Mouse (Mus musculus) macrophage (primary cell): ENCODE data around the gene Rcor2. TPM values are rescaled to one million over a fixed set of nuclear protein-coding genes. Genes with fewer than 3 reads are reported as not detected.

Experiments
- H3K27ac ChIP-seq: fragments of 350-480 bp; formaldehyde crosslinking; 2 replicates; pipeline ENCODE4 v1.9.0; 2021
- H3K36me3 ChIP-seq: fragments of 350-480 bp; formaldehyde crosslinking; 2 replicates; pipeline ENCODE4 v1.9.0; 2021; ENCODE audit errors: inconsistent target
- H3K4me3 ChIP-seq: fragments of 350-480 bp; formaldehyde crosslinking; 2 replicates; pipeline ENCODE4 v1.9.0; 2021; ENCODE audit errors: inconsistent target
- H3K79me2 ChIP-seq: fragments of 350-480 bp; formaldehyde crosslinking; 2 replicates; pipeline ENCODE4 v1.9.0; 2021; ENCODE audit errors: inconsistent target
- WGBS: methylation state at CpG from one replicate; pipeline ENCODE4 v1.1.7; 2026; ENCODE audit warnings: inconsistent platforms; ENCODE audit not compliant: missing documents; 5-methylcytosine and 5-hydroxymethylcytosine counted together
- polyA plus RNA-seq: library from polyadenylated mRNA; stranded (reverse); fragments of 250-400 nt; gene quantifications from 3 replicates; pipeline ENCODE4 v1.2.4, GENCODE M21; 2018; ENCODE audit warnings: inconsistent platforms

The Rcor2 gene
- polyA plus RNA-seq, 1 experiment from 2014 or later: 0.52 TPM

- peak within 1 kb of the TSS; percentile 76 for H3K27ac ChIP-seq
- peaks cover 46% of the 10 kb centered on the region for H3K79me2 ChIP-seq
- no peaks in the 10 kb centered on the region; the same call in 1 of the 2 replicates for H3K36me3 ChIP-seq
- peak within 1 kb of the TSS; percentile 86 for H3K4me3 ChIP-seq
- WGBS: under 1% methylated on average over 78 of the region's 80 CpGs
Measured at GRCm38 (mm10) chr19:7240782-7241690, 26.1 kb upstream of the Rcor2 start, which contains the start of gene Naa40. Naa40 (minus strand) TSS chr19:7241183.

- H3K36me3 ChIP-seq: no peaks in the 10 kb centered on the region
- no peak overlapping the region for H3K4me3 ChIP-seq
- 93% methylated on average over 3 of the region's 3 CpGs for WGBS
- no peaks in the 10 kb centered on the region for H3K79me2 ChIP-seq
- no peak overlapping the region for H3K27ac ChIP-seq
Measured at GRCm38 (mm10) chr19:7246021-7246420, 21.1 kb upstream of the Rcor2 start.

GRCm38 (mm10) chr19:7257881-7258280 is 9.2 kb upstream of the Rcor2 start:
- no peak overlapping the region for H3K27ac ChIP-seq
- H3K4me3 ChIP-seq: no peak overlapping the region
- H3K36me3 ChIP-seq: no peaks in the 10 kb centered on the region
- H3K79me2 ChIP-seq: no peaks in the 10 kb centered on the region
- 90% methylated on average over 5 of the region's 5 CpGs for WGBS

- Histone ChIP-seq H3K27ac (no peak overlapping the region), H3K4me3 (no peak overlapping the region), H3K79me2 (no peaks in the 10 kb centered on the region), H3K36me3 (no peaks in the 10 kb centered on the region)
- 100% methylated on average over 1 of the region's 1 CpGs for WGBS
Measured at GRCm38 (mm10) chr19:7261476-7261875, 5.6 kb upstream of the Rcor2 start.

GRCm38 (mm10) chr19:7261964-7262363 is 5.2 kb upstream of the Rcor2 start:
- 100% methylated on average over 3 of the region's 3 CpGs for WGBS
- Histone ChIP-seq H3K36me3 (no peaks in the 10 kb centered on the region), H3K27ac (no peak overlapping the region), H3K4me3 (no peak overlapping the region), H3K79me2 (no peaks in the 10 kb centered on the region)

GRCm38 (mm10) chr19:7262592-7262991 is 4.5 kb upstream of the Rcor2 start:
- 90% methylated on average over 1 of the region's 1 CpGs for WGBS
- Histone ChIP-seq H3K4me3 (no peak overlapping the region), H3K79me2 (no peaks in the 10 kb centered on the region), H3K36me3 (no peaks in the 10 kb centered on the region), H3K27ac (no peak overlapping the region)

GRCm38 (mm10) chr19:7264088-7264765 is 2.9 kb upstream of the Rcor2 start:
- H3K27ac ChIP-seq: no peak overlapping the region
- 26% methylated on average over 9 of the region's 9 CpGs for WGBS

GRCm38 (mm10) chr19:7264766-7265331 is 2.3 kb upstream of the Rcor2 start:
- H3K36me3 ChIP-seq: no peaks in the 10 kb centered on the region
- no peak overlapping the region for H3K4me3 ChIP-seq
- WGBS: 76% methylated on average over 6 of the region's 6 CpGs
- no peak overlapping the region for H3K27ac ChIP-seq
- H3K79me2 ChIP-seq: no peaks in the 10 kb centered on the region

More at GRCm38 (mm10) chr19:7264088-7264765, 2.9 kb upstream of the Rcor2 start:
- H3K4me3 ChIP-seq: no peak overlapping the region
- H3K79me2 ChIP-seq: no peaks in the 10 kb centered on the region
- H3K36me3 ChIP-seq: no peaks in the 10 kb centered on the region

- H3K4me3 ChIP-seq: no peak overlapping the region
- 74% methylated on average over 14 of the region's 14 CpGs for WGBS
- no peaks in the 10 kb centered on the region for H3K79me2 ChIP-seq
- no peak overlapping the region for H3K27ac ChIP-seq
- H3K36me3 ChIP-seq: no peaks in the 10 kb centered on the region
Measured at GRCm38 (mm10) chr19:7265478-7266191, 1.5 kb upstream of the Rcor2 start.

GRCm38 (mm10) chr19:7266421-7266831 is 699 bp upstream of the Rcor2 start:
- WGBS: 58% methylated on average over 4 of the region's 4 CpGs
- Histone ChIP-seq H3K27ac (no peak overlapping the region), H3K36me3 (no peaks in the 10 kb centered on the region), H3K4me3 (no peak overlapping the region), H3K79me2 (no peaks in the 10 kb centered on the region)

GRCm38 (mm10) chr19:7267781-7268721 is 926 bp downstream of the Rcor2 start:
- H3K27ac ChIP-seq: no peak overlapping the region
- under 1% methylated on average over 86 of the region's 97 CpGs for WGBS
- no peaks in the 10 kb centered on the region for H3K79me2 ChIP-seq
- H3K36me3 ChIP-seq: no peaks in the 10 kb centered on the region
- H3K4me3 ChIP-seq: peak overlapping the region; percentile 12; the same call in 1 of the 2 replicates

GRCm38 (mm10) chr19:7268722-7269090 is 1.6 kb downstream of the Rcor2 start:
- under 1% methylated on average over 30 of the region's 30 CpGs for WGBS
- Histone ChIP-seq H3K79me2 (no peaks in the 10 kb centered on the region), H3K27ac (no peak overlapping the region), H3K36me3 (no peaks in the 10 kb centered on the region), H3K4me3 (no peak overlapping the region; the same call in 1 of the 2 replicates)

GRCm38 (mm10) chr19:7269290-7270044 is 2.3 kb downstream of the Rcor2 start:
- H3K36me3 ChIP-seq: no peaks in the 10 kb centered on the region
- WGBS: 38% methylated on average over 9 of the region's 11 CpGs

More at GRCm38 (mm10) chr19:7269290-7270044, 2.3 kb downstream of the Rcor2 start:
- Histone ChIP-seq H3K27ac (no peak overlapping the region), H3K79me2 (no peaks in the 10 kb centered on the region), H3K4me3 (no peak overlapping the region)
